Mouse (Mus musculus): Measurements from ENCODE around the gene Cdc25b. TPM values are rescaled to one million over a fixed set of nuclear protein-coding genes. Genes with fewer than 3 reads are reported as not detected.
A peak's percentile ranks its signal among the peaks of the same experiment; 100 is the strongest.
"Not testable (repeated sequence)": the region's sequence is repeated elsewhere in the genome, so short reads cannot be mapped to it uniquely, and the experiment has no call there.

Cdc25b gene
- polyA plus RNA-seq, 1 experiment from 2014 or later: 73.8 TPM

DNA sequence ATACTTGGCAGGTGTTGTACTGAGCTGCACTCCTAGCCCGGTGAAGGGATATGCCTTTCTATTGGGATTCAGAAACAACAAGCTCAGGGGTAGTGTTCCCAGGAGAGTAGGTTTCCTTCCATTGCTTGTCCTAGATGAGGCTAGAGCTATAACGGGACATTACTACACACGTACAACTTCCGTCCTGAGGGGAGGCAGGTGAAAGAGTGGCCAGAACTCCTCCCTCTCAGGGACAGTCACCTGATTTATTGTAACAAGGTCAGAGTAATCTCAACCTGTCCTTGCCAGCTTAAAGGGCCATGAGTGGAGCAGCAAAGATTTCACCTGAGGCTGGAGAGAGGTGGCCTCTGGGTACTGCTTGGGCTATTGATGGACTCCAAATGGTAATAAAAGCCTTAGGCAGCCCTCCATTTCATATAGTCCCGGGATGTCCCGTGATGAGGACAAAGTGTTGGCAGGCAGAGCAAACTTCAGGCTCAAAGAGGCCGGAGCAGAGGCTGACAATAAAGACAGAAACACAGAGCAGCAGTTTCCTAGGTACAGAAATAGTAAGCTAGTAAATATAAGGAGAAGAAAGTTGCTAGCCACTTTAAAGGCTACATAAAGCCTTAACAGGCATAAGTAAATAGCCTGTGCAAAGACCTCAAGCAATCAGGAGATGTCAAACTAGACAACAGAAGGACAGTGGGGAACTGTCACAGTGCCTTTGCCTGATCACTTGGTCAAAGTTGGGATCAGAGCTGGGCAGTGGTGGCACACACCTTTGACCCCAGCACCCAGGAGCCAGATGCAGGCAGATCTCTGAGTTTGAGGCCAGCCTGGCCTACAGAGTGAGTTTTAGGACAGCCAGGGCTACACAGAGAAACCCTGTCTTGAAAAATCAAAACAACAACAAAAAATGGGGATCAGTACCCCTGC is 29.5 kb downstream of the Cdc25b start:
- Histone ChIP-seq H3K36me3 (ENCODE audit: insufficient read depth, low read length) (peaks cover 9% of the 10 kb centered on the region; the same call in 1 of the 2 replicates), H3K4me2 (replicated peaks; ENCODE audit: low read depth, low read length) (no peak overlapping the region), H3K27me3 (ENCODE audit: insufficient read depth, low read length) (no peaks in the 10 kb centered on the region), H3K9me3 (ENCODE audit: low read length) (no peaks in the 10 kb centered on the region), H3K27ac (ENCODE audit: low read length) (no peak overlapping the region), H3K4me1 (ENCODE audit: insufficient read depth, low read length) (peaks cover 2% of the 10 kb centered on the region), H3K4me3 (ENCODE audit: low read length) (no peak overlapping the region), H3K9ac (replicated peaks; ENCODE audit: low read length) (no peak overlapping the region)
- 77% methylated on average over 7 of the region's 7 CpGs for WGBS
- no peak for ATAC-seq (ENCODE audit: low FRiP score, low TSS enrichment)

DNA sequence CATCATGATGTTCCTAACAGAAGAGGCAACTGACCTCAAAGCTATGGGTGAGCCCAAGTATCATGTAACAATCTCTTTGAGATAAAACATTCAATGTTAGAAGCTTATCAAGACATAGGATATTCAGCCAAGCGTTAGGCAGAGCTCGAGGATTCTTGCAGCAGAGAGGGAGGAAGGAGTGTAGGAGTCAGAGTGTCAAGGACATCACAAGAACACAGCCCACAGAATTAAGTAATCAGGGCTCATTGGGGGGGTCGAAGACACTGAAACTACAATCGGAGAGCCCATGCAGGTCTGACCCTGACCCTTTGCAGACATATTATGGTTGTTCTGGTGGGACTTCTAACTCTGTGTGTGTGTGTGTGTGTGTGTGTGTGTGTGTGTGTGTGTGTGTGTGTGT is 33.3 kb downstream of the Cdc25b start:
- Histone ChIP-seq H3K27ac (ENCODE audit: low read length) (no peak overlapping the region), H3K4me2 (replicated peaks; ENCODE audit: low read depth, low read length) (no peak overlapping the region), H3K9ac (replicated peaks; ENCODE audit: low read length) (no peak overlapping the region), H3K36me3 (ENCODE audit: insufficient read depth, low read length) (no peaks in the 10 kb centered on the region), H3K9me3 (ENCODE audit: low read length) (no peaks in the 10 kb centered on the region), H3K27me3 (ENCODE audit: insufficient read depth, low read length) (no peaks in the 10 kb centered on the region), H3K4me1 (ENCODE audit: insufficient read depth, low read length) (no peaks in the 10 kb centered on the region), H3K4me3 (ENCODE audit: low read length) (no peak overlapping the region)
- ATAC-seq (ENCODE audit: low FRiP score, low TSS enrichment): no peak
- WGBS: 53% methylated on average over 4 of the region's 4 CpGs

- Histone ChIP-seq H3K9me3 (ENCODE audit: low read length) (no peaks in the 10 kb centered on the region), H3K27ac (ENCODE audit: low read length) (no peak overlapping the region), H3K4me2 (replicated peaks; ENCODE audit: low read depth, low read length) (no peak overlapping the region), H3K4me1 (ENCODE audit: insufficient read depth, low read length) (no peaks in the 10 kb centered on the region), H3K4me3 (ENCODE audit: low read length) (no peak overlapping the region), H3K36me3 (ENCODE audit: insufficient read depth, low read length) (no peaks in the 10 kb centered on the region), H3K9ac (replicated peaks; ENCODE audit: low read length) (no peak overlapping the region), H3K27me3 (ENCODE audit: insufficient read depth, low read length) (no peaks in the 10 kb centered on the region)
- ATAC-seq (ENCODE audit: low FRiP score, low TSS enrichment): no peak
- WGBS: 62% methylated on average over 3 of the region's 3 CpGs
Observed at GRCm38 (mm10) chr2:131221853-131222515, 35.2 kb downstream of the Cdc25b start.

DNA sequence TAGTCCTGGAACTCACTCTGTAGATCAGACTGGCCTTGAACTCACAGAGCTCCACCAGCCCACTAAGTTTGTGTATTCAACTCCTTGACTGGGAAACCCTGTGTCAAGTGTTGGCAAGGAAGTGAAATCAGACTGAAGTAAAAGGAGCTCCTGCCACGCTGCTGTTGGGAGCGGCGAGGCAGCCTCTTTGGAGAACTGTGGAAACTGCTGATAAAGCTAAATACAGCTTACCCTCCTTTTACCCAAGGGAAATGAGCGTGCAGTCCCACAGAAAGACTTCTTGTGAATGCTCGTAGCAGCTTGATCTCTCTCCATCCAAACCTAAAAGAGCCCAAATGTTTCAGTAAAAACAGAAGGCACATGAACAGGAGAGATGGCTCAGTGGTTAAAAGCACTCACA is 35.8 kb downstream of the Cdc25b start:
- Histone ChIP-seq H3K4me2 (replicated peaks; ENCODE audit: low read depth, low read length) (no peak overlapping the region), H3K9ac (replicated peaks; ENCODE audit: low read length) (no peak overlapping the region), H3K4me1 (ENCODE audit: insufficient read depth, low read length) (no peaks in the 10 kb centered on the region), H3K27ac (ENCODE audit: low read length) (no peak overlapping the region), H3K9me3 (ENCODE audit: low read length) (no peaks in the 10 kb centered on the region), H3K36me3 (ENCODE audit: insufficient read depth, low read length) (no peaks in the 10 kb centered on the region), H3K27me3 (ENCODE audit: insufficient read depth, low read length) (no peaks in the 10 kb centered on the region), H3K4me3 (ENCODE audit: low read length) (no peak overlapping the region)
- no peak for ATAC-seq (ENCODE audit: low FRiP score, low TSS enrichment)
- 53% methylated on average over 5 of the region's 5 CpGs for WGBS

DNA sequence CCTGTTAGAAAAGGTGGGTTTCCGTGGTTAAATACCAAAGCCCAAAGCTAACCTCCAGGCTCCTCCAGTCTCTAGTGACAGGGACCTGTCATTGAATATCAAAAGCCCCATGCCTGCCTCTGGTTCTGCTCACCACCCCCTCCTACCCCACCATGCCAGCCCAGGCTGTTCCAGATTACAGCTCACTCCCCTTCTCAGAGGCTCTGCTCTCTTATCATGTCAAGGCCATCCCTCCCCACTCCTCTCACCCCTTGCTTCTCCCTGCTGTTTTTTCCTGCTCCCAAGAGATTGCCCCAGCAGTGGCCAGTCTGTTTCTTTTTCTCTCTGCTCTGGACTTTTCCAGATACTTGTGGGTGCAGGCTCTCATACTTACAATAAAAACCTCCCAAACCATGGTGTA is 36.8 kb downstream of the Cdc25b start:
- H3K4me2 ChIP-seq (replicated peaks; ENCODE audit: low read depth, low read length): no peak overlapping the region
- no peaks in the 10 kb centered on the region for H3K36me3 ChIP-seq (ENCODE audit: insufficient read depth, low read length)
- no peak overlapping the region for H3K4me3 ChIP-seq (ENCODE audit: low read length)
- 68% methylated on average over 1 of the region's 1 CpGs for WGBS
- H3K9ac ChIP-seq (replicated peaks; ENCODE audit: low read length): no peak overlapping the region
- H3K4me1 ChIP-seq (ENCODE audit: insufficient read depth, low read length): no peaks in the 10 kb centered on the region
- no peaks in the 10 kb centered on the region for H3K27me3 ChIP-seq (ENCODE audit: insufficient read depth, low read length)
- H3K27ac ChIP-seq (ENCODE audit: low read length): no peak overlapping the region
- no peak for ATAC-seq (ENCODE audit: low FRiP score, low TSS enrichment)
- no peaks in the 10 kb centered on the region for H3K9me3 ChIP-seq (ENCODE audit: low read length)

DNA sequence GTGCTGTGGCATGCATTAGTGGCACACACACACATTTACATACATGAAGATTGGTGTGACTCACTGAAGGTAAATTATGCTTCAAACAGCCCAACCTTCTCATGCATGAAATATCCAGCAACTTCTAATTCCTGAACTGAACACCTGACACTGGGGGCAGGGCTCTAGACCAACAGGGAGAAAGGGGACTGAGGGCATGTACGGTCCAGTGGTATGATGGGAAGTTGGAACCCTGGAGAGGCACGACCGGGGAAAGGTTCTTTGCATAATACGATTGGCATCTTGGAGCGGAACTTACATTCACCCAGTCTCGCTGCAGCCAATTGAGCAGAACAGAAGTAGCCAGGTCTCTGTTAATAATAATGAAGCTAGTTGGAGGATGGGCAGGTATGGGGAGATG is 38.4 kb downstream of the Cdc25b start:
- no peaks in the 10 kb centered on the region for H3K27me3 ChIP-seq (ENCODE audit: insufficient read depth, low read length)
- H3K27ac ChIP-seq (ENCODE audit: low read length): peak overlapping the region; percentile 68
- H3K4me2 ChIP-seq (replicated peaks; ENCODE audit: low read depth, low read length): no peak overlapping the region
- 53% methylated on average over 6 of the region's 6 CpGs for WGBS
- no peaks in the 10 kb centered on the region for H3K9me3 ChIP-seq (ENCODE audit: low read length)
- peak; percentile 94 for ATAC-seq (ENCODE audit: low FRiP score, low TSS enrichment)
- no peak overlapping the region for H3K4me3 ChIP-seq (ENCODE audit: low read length)
- H3K36me3 ChIP-seq (ENCODE audit: insufficient read depth, low read length): no peaks in the 10 kb centered on the region
- H3K4me1 ChIP-seq (ENCODE audit: insufficient read depth, low read length): no peaks in the 10 kb centered on the region
- no peak overlapping the region for H3K9ac ChIP-seq (replicated peaks; ENCODE audit: low read length)

DNA sequence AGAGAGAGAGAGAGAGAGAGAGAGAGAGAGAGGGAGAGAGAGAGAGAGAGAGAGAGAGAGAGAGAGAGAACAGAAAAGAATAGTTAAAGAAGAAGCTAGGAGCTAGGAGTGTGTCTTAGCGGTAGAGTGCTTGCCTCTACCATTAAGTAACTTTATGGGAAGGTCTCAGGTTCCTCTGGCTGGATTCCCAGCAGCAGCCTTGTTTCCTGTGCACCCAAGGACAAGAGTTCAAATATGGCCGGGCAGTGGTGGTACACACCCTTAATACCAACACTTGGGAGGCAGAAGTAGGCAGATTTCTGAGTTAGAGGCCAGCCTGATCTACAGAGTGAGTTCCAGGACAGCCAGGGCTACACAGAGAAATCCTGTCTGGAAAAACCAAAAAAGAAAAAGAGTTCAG is 39.9 kb downstream of the Cdc25b start:
- 60% methylated on average over 2 of the region's 2 CpGs for WGBS
- not testable (repeated sequence) for H3K4me2 ChIP-seq (replicated peaks; ENCODE audit: low read depth, low read length); H3K36me3 ChIP-seq (ENCODE audit: insufficient read depth, low read length); H3K27me3 ChIP-seq (ENCODE audit: insufficient read depth, low read length); ATAC-seq (ENCODE audit: low FRiP score, low TSS enrichment); H3K4me1 ChIP-seq (ENCODE audit: insufficient read depth, low read length); H3K9ac ChIP-seq (replicated peaks; ENCODE audit: low read length); H3K27ac ChIP-seq (ENCODE audit: low read length); H3K4me3 ChIP-seq (ENCODE audit: low read length); H3K9me3 ChIP-seq (ENCODE audit: low read length)

DNA sequence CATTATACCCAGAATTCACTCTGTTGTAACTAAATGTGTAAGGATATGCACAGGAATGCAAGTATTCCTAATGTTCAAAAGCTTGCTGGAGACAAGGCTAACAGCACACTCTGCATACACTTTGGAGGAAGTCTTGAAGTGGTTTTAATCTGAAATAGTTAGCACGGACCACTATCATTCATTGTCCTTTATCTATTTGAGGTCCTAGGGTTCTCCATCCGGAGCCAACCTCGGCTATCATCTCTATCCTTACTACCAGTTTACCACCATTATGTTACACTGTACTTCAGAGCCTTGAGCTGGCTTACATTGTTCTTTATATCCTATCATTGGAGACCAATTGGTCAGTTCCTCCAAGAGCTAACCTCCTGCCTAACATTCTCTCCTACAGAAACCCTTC is 40.5 kb downstream of the Cdc25b start:
- no peak overlapping the region for H3K9ac ChIP-seq (replicated peaks; ENCODE audit: low read length)
- no peak overlapping the region for H3K4me2 ChIP-seq (replicated peaks; ENCODE audit: low read depth, low read length)
- H3K27me3 ChIP-seq (ENCODE audit: insufficient read depth, low read length): no peaks in the 10 kb centered on the region
- no peaks in the 10 kb centered on the region for H3K4me1 ChIP-seq (ENCODE audit: insufficient read depth, low read length)
- no peaks in the 10 kb centered on the region for H3K36me3 ChIP-seq (ENCODE audit: insufficient read depth, low read length)
- H3K27ac ChIP-seq (ENCODE audit: low read length): no peak overlapping the region
- H3K4me3 ChIP-seq (ENCODE audit: low read length): no peak overlapping the region
- H3K9me3 ChIP-seq (ENCODE audit: low read length): no peaks in the 10 kb centered on the region
- 91% methylated on average over 3 of the region's 3 CpGs for WGBS
- no peak for ATAC-seq (ENCODE audit: low FRiP score, low TSS enrichment)

DNA sequence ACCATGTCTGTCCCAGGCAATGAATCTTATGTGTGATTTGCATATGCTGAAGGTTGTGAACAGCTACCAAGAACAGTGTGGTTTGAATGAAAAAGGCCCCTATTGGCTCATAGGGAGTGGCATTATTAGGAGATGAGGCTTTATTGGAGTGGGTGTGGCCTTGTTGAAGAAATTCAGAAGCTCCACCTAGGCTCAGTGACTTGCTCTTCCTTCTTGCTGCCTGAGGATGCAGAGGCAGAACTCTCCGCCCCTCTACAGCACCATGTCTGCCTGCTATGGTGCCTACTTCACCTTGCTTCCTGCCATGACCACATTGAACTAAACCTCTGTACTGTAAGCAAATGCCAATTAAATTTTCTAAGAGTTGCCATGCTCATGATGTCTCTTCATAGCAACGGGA is 45.8 kb downstream of the Cdc25b start:
- 73% methylated on average over 2 of the region's 2 CpGs for WGBS
- H3K9me3 ChIP-seq (ENCODE audit: low read length): no peaks in the 10 kb centered on the region
- no peak overlapping the region for H3K4me3 ChIP-seq (ENCODE audit: low read length)
- H3K4me2 ChIP-seq (replicated peaks; ENCODE audit: low read depth, low read length): no peak overlapping the region
- H3K36me3 ChIP-seq (ENCODE audit: insufficient read depth, low read length): peaks cover 8% of the 10 kb centered on the region; the same call in 1 of the 2 replicates
- ATAC-seq (ENCODE audit: low FRiP score, low TSS enrichment): no peak
- no peaks in the 10 kb centered on the region for H3K27me3 ChIP-seq (ENCODE audit: insufficient read depth, low read length)
- no peak overlapping the region for H3K27ac ChIP-seq (ENCODE audit: low read length)
- H3K9ac ChIP-seq (replicated peaks; ENCODE audit: low read length): no peak overlapping the region
- H3K4me1 ChIP-seq (ENCODE audit: insufficient read depth, low read length): peaks cover 19% of the 10 kb centered on the region

Measured in kidney, embryonic 16.5 days (tissue).